Mouse (Mus musculus): ENCODE data around the gene Prkd1.
"Not testable (repeated sequence)": the region's sequence is repeated elsewhere in the genome, so short reads cannot be mapped to it uniquely, and the experiment has no call there.

Prkd1 gene

DNA sequence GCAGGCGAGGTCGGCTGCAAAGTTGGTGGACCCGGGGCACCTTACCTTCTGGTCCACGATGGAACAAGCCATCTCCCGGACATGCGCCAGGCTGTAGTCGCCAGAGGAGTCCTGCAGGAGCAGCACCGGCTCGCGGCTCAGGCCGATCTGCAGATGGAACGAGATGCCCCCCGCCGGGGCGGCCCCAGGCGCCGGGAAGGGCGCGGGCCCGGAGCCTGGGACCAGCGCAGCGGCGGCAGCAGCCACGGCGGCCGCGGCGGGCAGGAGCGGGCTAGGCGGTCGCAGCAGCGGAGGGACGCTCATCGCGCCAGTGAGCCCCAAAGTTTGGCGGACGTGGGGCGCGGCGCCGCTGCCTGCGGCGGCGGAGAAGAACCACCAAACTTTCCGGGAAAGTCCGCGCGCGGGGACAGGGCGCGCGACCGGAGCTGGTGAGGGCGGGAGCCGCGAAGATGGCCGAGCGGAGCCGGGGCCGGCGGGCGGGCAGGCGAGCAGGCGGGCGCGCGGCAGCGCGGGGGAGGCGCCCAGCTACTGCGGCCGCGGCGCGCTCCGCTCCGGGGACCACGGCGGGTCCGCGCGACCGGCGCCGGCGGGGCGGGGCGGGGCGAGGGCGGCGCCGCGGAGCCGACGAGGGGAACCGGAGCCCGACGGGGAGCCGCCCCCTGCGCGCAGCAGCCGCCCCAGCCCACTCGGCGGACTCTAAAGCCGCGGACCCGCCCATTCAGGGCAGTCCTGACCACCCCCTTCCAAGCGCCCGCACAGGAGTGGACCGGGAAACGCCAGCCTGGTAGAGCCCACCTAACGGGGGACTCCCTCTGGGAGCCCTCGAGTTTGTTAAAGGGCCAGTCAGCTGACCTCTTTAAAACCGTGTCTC lies at the start of gene Prkd1:
Gene Prkd1 (minus strand): TSS at position 428 of the 871 bp plus-strand sequence.
- DNase-seq = no peak

DNA sequence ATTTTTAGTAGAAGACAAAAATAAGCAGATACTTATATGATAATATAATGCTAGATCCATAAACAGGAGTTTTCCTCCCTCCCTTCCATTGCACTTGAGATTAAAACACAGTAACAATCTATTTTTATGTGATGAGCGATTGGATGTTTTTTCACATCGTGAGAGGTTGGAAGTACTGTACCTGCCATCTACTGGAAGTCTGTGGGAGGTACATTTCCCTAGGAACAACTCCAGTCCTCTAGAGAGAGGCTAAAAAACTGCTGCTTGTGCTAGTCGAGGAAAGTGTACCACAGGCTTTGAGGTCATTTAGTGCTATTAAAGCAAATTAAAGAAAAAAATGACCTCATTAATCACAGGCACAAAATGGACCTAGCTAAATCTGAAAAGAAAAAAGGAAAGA lies 48.6 kb upstream of the Prkd1 start:
- no peak for DNase-seq

- no peak for DNase-seq
Measured at GRCm38 (mm10) chr12:50648176-50648670, 675 bp downstream of the Prkd1 start.

DNA sequence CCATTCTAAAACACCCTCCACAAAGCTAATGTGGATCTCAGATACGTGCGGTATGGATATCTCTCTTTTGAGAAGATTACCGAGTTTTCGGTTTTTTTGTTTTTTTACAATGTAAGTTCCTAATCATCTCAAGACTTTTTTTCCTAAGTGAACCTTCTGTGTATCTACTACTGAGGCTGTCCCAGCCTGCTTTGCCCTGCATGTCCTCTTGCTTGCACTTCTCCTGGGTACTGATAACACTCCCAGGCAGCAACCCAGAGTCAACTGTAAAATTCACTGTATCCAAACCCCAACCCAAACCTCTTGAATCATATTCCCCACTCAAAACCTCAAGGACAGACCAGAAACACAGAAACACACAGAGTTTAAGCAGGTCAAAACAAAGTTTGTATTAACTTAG lies 2.0 kb downstream of the Prkd1 start:
- no peak for DNase-seq

GRCm38 (mm10) chr12:50642671-50643070 lies 6.2 kb downstream of the Prkd1 start:
- DNase-seq = no peak

DNA sequence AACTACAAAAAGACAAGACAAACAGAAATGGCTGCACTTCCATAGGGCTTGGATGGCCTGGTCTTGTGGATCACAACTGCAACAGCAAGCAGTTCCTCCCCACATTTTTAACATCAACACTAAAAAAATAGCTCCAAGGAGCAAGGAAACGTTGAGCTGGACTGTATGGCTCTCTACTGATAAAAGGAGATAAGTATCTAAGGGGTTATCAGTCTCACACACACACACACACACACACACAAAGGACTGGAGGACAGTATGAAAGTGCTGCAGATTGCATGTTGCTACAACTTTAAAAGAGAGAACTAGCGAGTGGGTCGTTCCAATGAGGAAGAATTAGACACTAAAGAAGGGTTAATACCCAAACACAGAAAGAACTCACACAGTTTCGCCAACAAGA lies 8.7 kb downstream of the Prkd1 start:
- no peak for DNase-seq

- DNase-seq = no peak
Measured at GRCm38 (mm10) chr12:50634436-50634835, 14.5 kb downstream of the Prkd1 start.

DNA sequence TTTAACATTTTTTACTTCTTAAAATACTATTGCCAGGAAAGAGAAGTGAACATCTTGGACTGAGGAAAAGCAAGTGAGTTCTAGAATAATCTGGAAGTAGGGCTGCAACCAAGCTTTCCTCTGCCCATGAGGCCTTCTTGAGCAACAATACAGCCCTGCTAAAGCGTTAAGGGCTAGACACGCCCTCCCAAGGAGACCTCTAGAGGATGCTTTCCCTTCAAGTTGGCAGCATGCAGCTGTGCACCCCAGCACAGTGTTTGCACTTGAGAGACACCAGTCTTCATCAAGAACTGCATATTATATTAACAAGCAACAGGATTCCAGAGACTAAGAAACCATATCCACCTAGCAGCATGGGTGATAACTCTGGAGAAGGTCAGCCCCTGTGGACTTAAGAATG lies 22.8 kb downstream of the Prkd1 start:
- DNase-seq = not testable (repeated sequence)

DNA sequence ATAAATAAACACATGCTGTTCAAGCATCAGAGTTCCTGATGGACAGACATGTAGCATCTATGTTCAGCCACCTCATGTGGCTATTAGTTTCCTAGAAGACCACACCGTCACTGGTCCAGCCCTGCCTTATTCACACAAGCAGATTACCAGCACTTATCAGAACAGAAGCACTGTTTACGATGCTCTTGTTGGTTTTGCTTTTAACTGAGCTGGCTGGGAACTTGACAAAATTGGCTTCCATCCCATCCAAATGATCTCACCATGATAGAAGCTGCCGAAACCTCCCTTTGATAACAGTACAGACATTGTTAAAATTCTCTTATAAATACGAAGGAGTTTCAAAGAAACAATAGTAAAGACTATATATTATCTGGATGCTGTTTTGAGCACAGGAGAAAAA lies 24.7 kb downstream of the Prkd1 start:
- DNase-seq = no peak

GRCm38 (mm10) chr12:50615852-50616251 lies 33.0 kb downstream of the Prkd1 start:
- DNase-seq = no peak

DNA sequence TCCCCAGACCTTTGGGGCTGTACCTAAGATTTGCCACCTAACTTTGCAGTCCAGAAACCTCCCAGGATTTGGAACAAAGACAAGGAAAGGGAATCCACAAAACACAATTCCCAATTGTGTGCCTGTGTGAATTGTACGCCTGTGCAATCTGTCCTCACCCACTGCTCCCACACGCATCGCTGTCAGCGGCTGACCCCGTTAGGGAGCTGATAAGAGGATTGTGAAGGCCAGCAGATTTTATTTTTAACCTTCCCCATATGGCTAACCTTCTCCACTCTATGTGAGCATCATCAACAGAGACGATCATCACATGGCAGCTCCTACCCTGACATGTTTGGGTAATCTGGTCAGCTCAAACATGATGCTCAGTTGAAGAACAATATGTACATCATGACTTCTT lies 34.6 kb downstream of the Prkd1 start:
- no peak for DNase-seq

GRCm38 (mm10) chr12:50606703-50607500 lies 42.0 kb downstream of the Prkd1 start:
- DNase-seq = no peak

DNA sequence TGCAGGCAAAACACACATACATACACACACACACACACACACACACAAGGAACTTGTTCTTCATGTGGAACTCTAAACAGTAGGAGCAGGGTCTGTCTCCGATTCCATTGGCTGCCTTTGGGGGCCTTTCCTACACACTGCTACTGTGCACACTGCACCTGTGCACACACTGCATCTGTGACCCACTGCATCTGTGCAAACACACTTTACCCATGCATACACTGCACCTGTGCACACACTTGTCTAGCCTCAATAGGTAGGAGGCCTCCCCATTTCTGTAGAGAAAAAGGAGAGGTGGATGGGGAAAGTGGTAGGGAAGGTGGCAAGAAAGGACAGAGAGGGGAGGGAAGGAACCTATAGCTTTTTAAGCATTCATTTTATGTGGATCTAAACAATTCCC lies 49.5 kb downstream of the Prkd1 start:
- DNase-seq = no peak

GRCm38 (mm10) chr12:50598053-50598988 lies 50.6 kb downstream of the Prkd1 start:
- DNase-seq = no peak

- no peak for DNase-seq
Measured at GRCm38 (mm10) chr12:50597467-50597866, 51.4 kb downstream of the Prkd1 start.

GRCm38 (mm10) chr12:50595777-50596176 lies 53.1 kb downstream of the Prkd1 start:
- DNase-seq = no peak

GRCm38 (mm10) chr12:50594506-50594905 lies 54.4 kb downstream of the Prkd1 start:
- DNase-seq = no peak

DNA sequence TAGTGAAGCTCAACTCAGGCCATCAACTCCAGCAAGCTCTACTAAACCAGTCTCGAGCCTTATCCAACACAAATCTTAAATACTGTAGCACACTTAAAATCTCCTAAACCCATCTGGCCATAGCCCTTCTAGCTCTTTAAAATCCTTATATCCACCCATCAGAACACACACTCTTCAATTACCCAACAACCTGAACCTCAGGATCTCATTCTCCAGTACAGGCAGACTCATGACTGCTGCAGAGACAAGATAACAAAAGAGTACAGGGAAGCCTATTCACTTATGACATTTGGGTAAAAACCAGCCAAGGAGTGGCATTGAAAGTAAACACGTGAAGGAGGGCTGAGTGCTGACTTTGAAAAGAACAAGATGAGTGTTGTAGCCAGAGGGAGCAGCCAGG lies 55.4 kb downstream of the Prkd1 start:
- no peak for DNase-seq

GRCm38 (mm10) chr12:50588137-50588761 lies 60.6 kb downstream of the Prkd1 start:
- no peak for DNase-seq

GRCm38 (mm10) chr12:50565198-50565597 lies 83.7 kb downstream of the Prkd1 start:
- no peak for DNase-seq

- DNase-seq = no peak
Measured at GRCm38 (mm10) chr12:50560536-50560935, 88.4 kb downstream of the Prkd1 start.

GRCm38 (mm10) chr12:50558231-50558630 lies 90.7 kb downstream of the Prkd1 start:
- DNase-seq = no peak
